Mouse (Mus musculus): Measurements from ENCODE around the gene Vps33b. TPM values are rescaled to one million over a fixed set of nuclear protein-coding genes. Genes with fewer than 3 reads are reported as not detected.

Vps33b gene
- 4.1 and 5.6 TPM in 2 replicates for polyA plus RNA-seq (2015; fragmentation: Nextera tagmentation; extraction: Ambion mirVana)

DNA sequence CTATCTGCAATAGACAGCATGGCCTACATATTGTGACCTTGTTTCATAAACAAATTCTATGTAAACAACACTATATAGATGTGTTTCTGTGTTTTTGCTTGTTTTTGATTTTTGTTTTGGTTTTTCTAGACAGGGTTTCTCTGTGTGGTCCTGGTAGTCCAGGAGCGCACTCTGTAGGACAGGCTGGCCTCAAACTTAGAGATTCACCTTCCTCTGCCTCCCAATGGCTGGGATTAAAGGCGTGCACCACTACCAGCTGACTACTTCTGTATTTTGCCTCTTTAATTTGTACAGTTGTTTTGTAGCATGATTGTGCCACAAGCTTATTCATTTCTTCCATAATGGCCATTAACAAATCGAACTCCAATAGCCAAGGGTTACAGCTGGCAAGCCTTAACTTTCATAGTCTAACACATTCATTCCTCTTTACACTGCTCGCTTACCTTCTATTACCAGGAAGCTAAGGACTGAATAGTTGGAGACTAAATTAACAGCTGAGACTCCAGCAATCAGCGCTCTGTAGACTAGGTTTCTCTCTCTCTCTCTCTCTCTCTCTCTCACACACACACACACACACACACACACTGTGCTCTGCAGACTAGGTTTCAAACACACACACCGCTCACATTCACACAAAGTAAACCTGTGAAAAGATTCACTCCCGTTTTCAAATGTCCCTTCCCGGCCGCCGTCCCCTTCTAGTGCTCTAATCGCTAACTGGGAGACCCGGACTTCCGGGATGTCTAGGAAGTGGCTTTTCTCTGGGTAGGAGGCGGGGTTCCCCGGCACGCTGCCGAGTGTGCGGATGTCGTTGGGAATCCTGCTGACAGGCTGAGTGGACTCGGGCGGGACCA, at the start of gene Vps33b:
Gene Vps33b, plus strand, starts transcription at position 753 of the 854 bp plus-strand sequence.

DNA sequence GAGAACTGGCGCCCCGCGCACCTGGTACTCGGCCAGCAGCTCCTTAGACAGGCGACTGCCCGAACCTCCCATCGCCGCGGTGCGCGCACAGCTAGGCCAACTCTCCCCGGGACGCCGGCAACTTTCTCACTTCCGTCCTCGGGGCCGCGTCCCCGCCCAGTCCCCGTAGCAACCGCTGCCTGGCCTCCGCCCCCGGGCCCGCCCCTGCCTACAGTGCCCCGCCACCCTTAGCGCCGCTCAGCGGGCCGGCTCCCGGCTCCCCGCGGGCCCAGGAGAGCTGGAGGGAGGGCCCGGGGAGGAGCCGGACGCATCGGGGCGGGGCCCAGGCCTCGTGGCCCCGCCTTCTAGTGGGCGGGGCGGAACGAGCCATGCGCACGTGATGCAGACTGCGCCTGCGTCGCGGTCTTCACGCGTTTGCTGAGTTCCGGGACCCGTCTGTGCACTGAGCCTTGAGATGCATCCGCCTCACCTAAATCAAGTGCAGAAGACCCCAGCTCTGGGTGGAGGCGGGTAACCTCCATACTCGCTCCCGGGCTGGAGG, 36.9 kb upstream of the Vps33b start, which contains the start of the genes Cib1 and Gdpgp1:
Gene Cib1, minus strand, starts transcription at position 325 of the 541 bp plus-strand sequence.
Gene Gdpgp1, plus strand, starts transcription at position 377 of the 541 bp plus-strand sequence.

GRCm38 (mm10) chr7:80246148-80246721, 23.2 kb upstream of the Vps33b start, which contains the start of gene Ttll13:
Gene Ttll13, plus strand, starts transcription at chr7:80246376.

DNA sequence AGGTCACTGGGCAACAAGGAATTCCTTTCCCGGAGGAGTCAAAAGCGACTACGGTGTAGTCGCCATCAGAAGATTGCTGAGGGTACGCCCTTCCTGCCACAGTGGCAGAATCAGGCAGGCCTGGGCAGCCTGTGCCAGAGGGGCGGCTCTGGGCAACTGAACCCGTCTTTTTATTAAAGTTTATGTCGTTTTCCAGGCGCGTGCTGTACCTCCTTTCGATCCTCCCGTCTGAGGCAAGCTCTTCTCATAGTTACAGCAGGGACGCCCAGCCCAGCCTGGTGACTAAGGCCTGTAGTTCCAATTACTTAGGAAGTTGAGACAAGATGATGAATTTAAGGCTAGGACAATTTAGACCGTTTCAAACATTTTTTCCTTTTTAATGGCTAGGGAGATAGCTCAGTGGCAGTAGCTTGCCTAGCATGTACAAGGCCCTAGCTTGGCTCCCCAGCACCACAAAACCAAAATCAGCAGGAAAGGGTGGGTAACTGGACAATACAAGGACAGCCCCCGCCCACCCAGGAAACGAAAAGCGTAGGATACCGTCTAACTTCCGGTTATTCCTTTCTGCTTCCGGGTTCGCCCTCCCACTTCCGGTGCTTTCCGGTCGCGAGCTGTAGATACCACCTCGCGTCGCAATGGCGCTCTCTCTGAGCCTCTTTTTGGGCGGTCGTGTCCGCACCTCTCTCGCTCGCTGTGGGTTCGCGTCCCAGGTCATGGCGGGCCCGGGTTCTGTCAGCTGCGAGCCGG, 8.7 kb upstream of the Vps33b start, which contains the start of gene Ngrn:
Gene Ngrn, plus strand, starts transcription at position 591 of the 747 bp plus-strand sequence.

GRCm38 (mm10) chr7:80294062-80294763, 24.8 kb downstream of the Vps33b start, which contains the start of gene Prc1:
Gene Prc1, plus strand, starts transcription at chr7:80294450.

DNA sequence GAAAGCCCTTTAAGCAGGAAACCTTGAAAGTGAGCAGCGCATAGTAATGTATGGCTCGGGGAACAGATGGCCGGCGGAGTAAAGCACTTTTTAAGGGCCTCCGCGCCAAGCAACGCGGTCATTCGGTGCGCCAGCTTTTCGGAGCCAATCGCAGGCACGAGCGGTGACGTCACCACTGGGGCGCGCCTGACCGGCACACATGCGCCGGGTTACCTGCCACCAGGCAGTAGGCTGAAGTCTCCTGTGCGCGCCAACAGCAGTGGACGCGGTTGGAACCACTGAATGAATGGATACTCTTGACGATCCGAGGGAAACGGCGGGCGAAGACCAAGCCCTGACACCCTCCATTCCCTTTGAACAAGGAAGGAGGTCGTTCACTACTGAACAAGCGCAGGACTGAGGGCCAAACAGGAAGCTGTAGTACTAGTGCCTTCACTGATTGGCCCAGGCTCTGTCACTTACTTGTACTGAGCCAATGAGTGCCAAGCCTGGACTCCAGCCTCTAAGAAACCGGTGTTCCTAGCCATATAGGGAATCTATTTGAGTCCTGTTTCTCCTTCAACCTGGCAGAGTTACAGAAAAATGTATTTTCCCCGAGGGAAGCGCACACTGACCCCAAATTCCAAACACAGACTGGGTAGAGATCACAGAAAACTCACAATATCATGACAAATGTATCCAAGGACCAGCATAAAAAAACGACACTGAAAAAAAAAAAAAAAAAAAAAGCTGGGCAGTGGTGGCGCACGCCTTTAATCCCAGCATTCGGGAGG, 54.8 kb downstream of the Vps33b start, which contains the start of gene Rccd1:
Gene Rccd1, minus strand, starts transcription at position 412 of the 773 bp plus-strand sequence.

DNA sequence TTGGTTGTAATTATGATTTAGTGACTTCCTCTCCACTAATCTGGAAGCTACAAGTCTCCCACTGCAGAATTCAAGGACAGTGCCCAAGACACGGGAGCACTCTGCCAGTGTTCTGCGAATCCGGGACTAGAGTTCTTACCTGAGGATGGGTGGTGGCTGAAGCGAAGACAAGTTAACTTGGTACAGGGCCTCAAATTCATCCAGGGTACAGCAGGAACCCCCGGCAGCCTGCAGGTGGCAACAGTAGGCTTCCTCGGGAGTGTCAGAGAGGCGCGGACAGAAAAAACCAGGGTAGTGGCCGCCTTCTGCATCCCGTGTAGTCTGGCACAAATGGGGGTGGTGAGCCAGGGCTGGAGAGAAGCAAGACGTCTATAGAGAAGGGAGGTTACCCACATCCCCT, 71.3 kb downstream of the Vps33b start, which contains the start of gene Unc45a:
Gene Unc45a, minus strand, starts transcription at position 213 of the 400 bp plus-strand sequence.

Other genes with a start within 250 kb of the Vps33b start
- gene Zfp710, start 244.8 kb upstream of the Vps33b start, polyA plus RNA-seq (2015; fragmentation: Nextera tagmentation; extraction: Ambion mirVana): 6.9 and 8.5 TPM in 2 replicates
- gene Idh2, start 154.3 kb upstream of the Vps33b start, polyA plus RNA-seq (2015; fragmentation: Nextera tagmentation; extraction: Ambion mirVana): 115 and 141 TPM in 2 replicates
- gene Sema4b, start 82.8 kb upstream of the Vps33b start, polyA plus RNA-seq (2015; fragmentation: Nextera tagmentation; extraction: Ambion mirVana): 37.7 and 38.5 TPM in 2 replicates
- 109 and 111 TPM in 2 replicates for gene Cib1, start 36.8 kb upstream of the Vps33b start, polyA plus RNA-seq (2015; fragmentation: Nextera tagmentation; extraction: Ambion mirVana)
- gene Gdpgp1, start 36.8 kb upstream of the Vps33b start, polyA plus RNA-seq (2015; fragmentation: Nextera tagmentation; extraction: Ambion mirVana): 2.2 and 2.5 TPM in 2 replicates
- 0.30 and 1.0 TPM in 2 replicates for gene Ttll13, start 23.3 kb upstream of the Vps33b start, polyA plus RNA-seq (2015; fragmentation: Nextera tagmentation; extraction: Ambion mirVana)
- gene Ngrn, start 8.4 kb upstream of the Vps33b start, polyA plus RNA-seq (2015; fragmentation: Nextera tagmentation; extraction: Ambion mirVana): 32.2 and 34.6 TPM in 2 replicates
- gene Prc1, start 24.8 kb downstream of the Vps33b start, polyA plus RNA-seq (2015; fragmentation: Nextera tagmentation; extraction: Ambion mirVana): 128 and 140 TPM in 2 replicates
- 7.6 and 8.8 TPM in 2 replicates for gene Rccd1, start 54.8 kb downstream of the Vps33b start, polyA plus RNA-seq (2015; fragmentation: Nextera tagmentation; extraction: Ambion mirVana)
- 10.2 and 11.4 TPM in 2 replicates for gene Unc45a, start 71.4 kb downstream of the Vps33b start, polyA plus RNA-seq (2015; fragmentation: Nextera tagmentation; extraction: Ambion mirVana)
- 4.5 and 6.3 TPM in 2 replicates for gene Hddc3, start 73.5 kb downstream of the Vps33b start, polyA plus RNA-seq (2015; fragmentation: Nextera tagmentation; extraction: Ambion mirVana)
- 5.8 and 7.6 TPM in 2 replicates for gene Man2a2, start 101.7 kb downstream of the Vps33b start, polyA plus RNA-seq (2015; fragmentation: Nextera tagmentation; extraction: Ambion mirVana)
- 39.9 and 58.0 TPM in 2 replicates for gene Fes, start 118.3 kb downstream of the Vps33b start, polyA plus RNA-seq (2015; fragmentation: Nextera tagmentation; extraction: Ambion mirVana)
- 7.2 and 8.7 TPM in 2 replicates for gene Furin, start 135.8 kb downstream of the Vps33b start, polyA plus RNA-seq (2015; fragmentation: Nextera tagmentation; extraction: Ambion mirVana)

Measured in spleen, postnatal 0 days (tissue).